In genomic region chr7:128687821-128688564, GRCm38 (mm10) we compare ENCODE assay signal across 8 mouse cellular contexts. TPM values are rescaled to one million over a fixed set of nuclear protein-coding genes. Genes with fewer than 3 reads are reported as not detected.
DNase-seq lines count a peak whose midpoint lies in the region; ATAC-seq lines count a peak whose summit lies in the region.

No protein-coding gene starts in this region.

- H3K36me3 ChIP-seq in forebrain, embryonic 10.5 days (replicated peaks), result peaks cover 79% of the 10 kb centered on the region
- H3K36me3 ChIP-seq in heart, embryonic 14.5 days (ENCODE audit: control insufficient read depth, insufficient read depth, low read length), result peaks cover 41% of the 10 kb centered on the region
- H3K36me3 ChIP-seq in liver, embryonic 13.5 days, result peaks cover 29% of the 10 kb centered on the region
- peaks cover 17% of the 10 kb centered on the region for H3K36me3 ChIP-seq in stomach, embryonic 14.5 days (ENCODE audit: control insufficient read depth, insufficient read depth, low read length)

- H3K9me3 ChIP-seq in forebrain, embryonic 10.5 days, result peaks cover 32% of the 10 kb centered on the region
- H3K9me3 ChIP-seq in heart, embryonic 14.5 days (ENCODE audit: control insufficient read depth, low read length), result peaks cover 5% of the 10 kb centered on the region
- H3K9me3 ChIP-seq in liver, embryonic 13.5 days (replicated peaks), result no peaks in the 10 kb centered on the region
- H3K9me3 ChIP-seq in stomach, embryonic 14.5 days (ENCODE audit: control insufficient read depth, low read depth, low read length), result peaks cover 12% of the 10 kb centered on the region; the same call in 1 of the 2 replicates

- no peak overlapping the region for H3K9ac ChIP-seq in heart, embryonic 14.5 days (ENCODE audit: low read length)
- H3K9ac ChIP-seq in liver, embryonic 13.5 days, result peak overlapping the region; percentile 54; the same call in 1 of the 2 replicates
- H3K9ac ChIP-seq in stomach, embryonic 14.5 days (replicated peaks; ENCODE audit: low read depth, low read length), result no peak overlapping the region

- peak; percentile 40 for DNase-seq in c-Kit-negative CD71-positive TER-119-positive erythroid progenitor cells, embryonic 14.5 days (ENCODE audit: low read depth, low spot score)
- peak; percentile 80 for DNase-seq in forebrain, embryonic 10.5 days (ENCODE audit: extremely low spot score, low spot score)
- peak; percentile 77 for DNase-seq in kidney, postnatal 10 days
- DNase-seq in liver, embryonic 13.5 days, result peak; percentile 53
- DNase-seq in neural tube, embryonic 10.5 days (ENCODE audit: extremely low spot score, low spot score), result peak; percentile 78

- peak; percentile 74 for ATAC-seq in CD4-positive, CD25-positive, alpha-beta regulatory T cell, adult 4 months
- no peak for ATAC-seq in heart, embryonic 14.5 days (ENCODE audit: insufficient number of reproducible peaks, insufficient read depth, low FRiP score, low read depth)
- peak; percentile 78 for ATAC-seq in liver, embryonic 13.5 days (ENCODE audit: low read depth)
- peak; percentile 78 for ATAC-seq in stomach, embryonic 14.5 days (ENCODE audit: insufficient number of reproducible peaks, insufficient read depth, low FRiP score, low read depth)

- H3K27ac ChIP-seq in forebrain, embryonic 10.5 days, result peak overlapping the region; percentile 86
- H3K27ac ChIP-seq in heart, embryonic 14.5 days (replicated peaks in 1 of 2; ENCODE audit: control insufficient read depth in 1 of 2, insufficient read depth in 1 of 2, low read depth in 2 of 2, low read length in 2 of 2), result no peak overlapping the region
- no peak overlapping the region for H3K27ac ChIP-seq in liver, embryonic 13.5 days
- no peak overlapping the region for H3K27ac ChIP-seq in stomach, embryonic 14.5 days (ENCODE audit: low read length)

- peak overlapping the region; percentile 67 for H3K4me2 ChIP-seq in heart, embryonic 14.5 days (ENCODE audit: low read length)
- H3K4me2 ChIP-seq in liver, embryonic 13.5 days, result peak overlapping the region; percentile 73
- H3K4me2 ChIP-seq in stomach, embryonic 14.5 days (replicated peaks; ENCODE audit: low read depth, low read length), result peak overlapping the region; percentile 52

- H3K4me1 ChIP-seq in forebrain, embryonic 10.5 days, result peaks cover 19% of the 10 kb centered on the region
- no peaks in the 10 kb centered on the region; a peak in 1 of 4 replicates for H3K4me1 ChIP-seq in heart, embryonic 14.5 days (ENCODE audit: control insufficient read depth in 2 of 2, insufficient read depth in 2 of 2, low read length in 2 of 2)
- H3K4me1 ChIP-seq in liver, embryonic 13.5 days (replicated peaks), result peaks cover 15% of the 10 kb centered on the region
- H3K4me1 ChIP-seq in stomach, embryonic 14.5 days (ENCODE audit: control insufficient read depth, insufficient read depth, low read length), result no peaks in the 10 kb centered on the region

- H3K4me3 ChIP-seq in forebrain, embryonic 10.5 days, result peak overlapping the region; percentile 57
- peak overlapping the region; percentile 46 to 57 for H3K4me3 ChIP-seq in heart, embryonic 14.5 days (ENCODE audit: control insufficient read depth in 1 of 2, insufficient read depth in 1 of 2, low read depth in 1 of 2, low read length in 2 of 2)
- H3K4me3 ChIP-seq in liver, embryonic 13.5 days (replicated peaks), result peak overlapping the region; percentile 63
- H3K4me3 ChIP-seq in stomach, embryonic 14.5 days (ENCODE audit: low read depth, low read length), result peak overlapping the region; percentile 35

- 47% methylated on average over 56 of the region's 56 CpGs for WGBS in forebrain, embryonic 10.5 days
- 47% methylated on average over 56 of the region's 56 CpGs for WGBS in heart, embryonic 14.5 days
- WGBS in liver, embryonic 13.5 days (ENCODE audit: insufficient replicate concordance), result 57% methylated on average over 56 of the region's 56 CpGs
- 46% methylated on average over 56 of the region's 56 CpGs for WGBS in stomach, embryonic 14.5 days

- no peaks in the 10 kb centered on the region for H3K27me3 ChIP-seq in forebrain, embryonic 10.5 days (ENCODE audit: poor library complexity, severe bottlenecking)
- H3K27me3 ChIP-seq in heart, embryonic 14.5 days (ENCODE audit: control insufficient read depth, insufficient read depth, low read length), result no peaks in the 10 kb centered on the region
- no peaks in the 10 kb centered on the region for H3K27me3 ChIP-seq in liver, embryonic 13.5 days
- no peaks in the 10 kb centered on the region for H3K27me3 ChIP-seq in stomach, embryonic 14.5 days (ENCODE audit: control insufficient read depth, insufficient read depth, low read length)

RNA-seq across cellular contexts. Expression of gene Mcmbp, which starts 52.3 kb away (rescaled TPM):
- 100 to 1,000 TPM in 1 of 2 experiments, 10 to 100 TPM in 1; 92.6 to 102 TPM for polyA plus RNA-seq in CD4-positive, CD25-positive, alpha-beta regulatory T cell, adult 4 months (2017; shearing (Covaris generic))
- 75.3 and 82.2 TPM in 2 replicates for polyA plus RNA-seq in forebrain, embryonic 10.5 days (2016; fragmentation: Nextera tagmentation; extraction: Ambion mirVana)
- 47.1 and 48.1 TPM in 2 replicates for polyA plus RNA-seq in heart, embryonic 14.5 days (2014; fragmentation: Nextera tagmentation; extraction: Ambion mirVana)
- 27.1 and 30.5 TPM in 2 replicates for polyA plus RNA-seq in liver, embryonic 13.5 days (2015; fragmentation: Nextera tagmentation; extraction: Ambion mirVana)
- polyA plus RNA-seq in stomach, embryonic 14.5 days (2014; fragmentation: Nextera tagmentation; extraction: Ambion mirVana), result 76.7 and 77.5 TPM in 2 replicates

RNA-seq across cellular contexts. Expression of gene Sec23ip, which starts 56.8 kb away (rescaled TPM):
- polyA plus RNA-seq in CD4-positive, CD25-positive, alpha-beta regulatory T cell, adult 4 months (2017; shearing (Covaris generic)), result 10 to 100 TPM; 33.7 to 44.4 TPM
- polyA plus RNA-seq in forebrain, embryonic 10.5 days (2016; fragmentation: Nextera tagmentation; extraction: Ambion mirVana), result 40.4 and 40.7 TPM in 2 replicates
- 31.2 and 32.2 TPM in 2 replicates for polyA plus RNA-seq in heart, embryonic 14.5 days (2014; fragmentation: Nextera tagmentation; extraction: Ambion mirVana)
- 20.4 and 25.0 TPM in 2 replicates for polyA plus RNA-seq in liver, embryonic 13.5 days (2015; fragmentation: Nextera tagmentation; extraction: Ambion mirVana)
- 32.2 and 33.5 TPM in 2 replicates for polyA plus RNA-seq in stomach, embryonic 14.5 days (2014; fragmentation: Nextera tagmentation; extraction: Ambion mirVana)
